Mouse (Mus musculus): ENCODE data around the gene Arfgef2. TPM values are rescaled to one million over a fixed set of nuclear protein-coding genes. Genes with fewer than 3 reads are reported as not detected.
A peak's percentile ranks its signal among the peaks of the same experiment; 100 is the strongest.

The Arfgef2 gene
- polyA plus RNA-seq, 1 experiment from 2014 or later, result 3.8 TPM

GRCm38 (mm10) chr2:166945456-166945855, 140.1 kb downstream of the Arfgef2 start:
- peaks cover 23% of the 10 kb centered on the region for H3K36me3 ChIP-seq (ENCODE audit: control insufficient read depth, insufficient read depth, low read length)
- H3K4me3 ChIP-seq (ENCODE audit: low read depth, low read length), result no peak overlapping the region
- DNase-seq (ENCODE audit: low spot score) (peak; percentile 39), ATAC-seq (ENCODE audit: low FRiP score) (no peak)
- H3K9me3 ChIP-seq (ENCODE audit: control insufficient read depth, low read length), result no peaks in the 10 kb centered on the region
- no peak overlapping the region for H3K9ac ChIP-seq (ENCODE audit: low read depth, low read length)
- H3K4me2 ChIP-seq (replicated peaks; ENCODE audit: low read depth, low read length), result no peak overlapping the region
- WGBS, result 64% methylated on average over 4 of the region's 4 CpGs
- H3K27me3 ChIP-seq (ENCODE audit: control insufficient read depth, insufficient read depth, low read length), result no peaks in the 10 kb centered on the region
- H3K27ac ChIP-seq (ENCODE audit: low read depth, low read length), result no peak overlapping the region
- H3K4me1 ChIP-seq (replicated peaks; ENCODE audit: control insufficient read depth, insufficient read depth, low read length), result no peaks in the 10 kb centered on the region

Other genes with a start within 250 kb of the Arfgef2 start
- gene Prex1, start 91.8 kb upstream of the Arfgef2 start, polyA plus RNA-seq (2014; fragmentation: Nextera tagmentation; extraction: Ambion mirVana), result 20.9 and 21.7 TPM in 2 replicates
- 8.7 and 10.0 TPM in 2 replicates for gene Trp53rkb, start 13.1 kb upstream of the Arfgef2 start, polyA plus RNA-seq (2014; fragmentation: Nextera tagmentation; extraction: Ambion mirVana)
- 169 and 219 TPM in 2 replicates for gene Cse1l, start 100.5 kb downstream of the Arfgef2 start, polyA plus RNA-seq (2014; fragmentation: Nextera tagmentation; extraction: Ambion mirVana)
- 93.0 and 101 TPM in 2 replicates for gene Stau1, start 190.7 kb downstream of the Arfgef2 start, polyA plus RNA-seq (2014; fragmentation: Nextera tagmentation; extraction: Ambion mirVana)
- 37.9 and 40.4 TPM in 2 replicates for gene Ddx27, start 209.6 kb downstream of the Arfgef2 start, polyA plus RNA-seq (2014; fragmentation: Nextera tagmentation; extraction: Ambion mirVana)